Mouse (Mus musculus) E14TG2a.4 (cell line): ENCODE results near the gene Aldh3b1.

Source experiments
- CTCF ChIP-seq: conservative IDR thresholded peaks from 2 replicates; pipeline ENCODE4 v1.5.1; 2014; ENCODE audit warnings: low read length
- POU5F1 ChIP-seq: IDR thresholded peaks from 2 replicates; pipeline ENCODE4 v1.6.1; 2014; ENCODE audit warnings: low read length, borderline replicate concordance

GRCm38 (mm10) chr19:3926279-3926678 is 3.3 kb downstream of the Aldh3b1 start:
- TF ChIP-seq CTCF (no peak), POU5F1 (no peak)
